Mouse (Mus musculus): ENCODE measurements around the gene Kctd13. TPM values are rescaled to one million over a fixed set of nuclear protein-coding genes. Genes with fewer than 3 reads are reported as not detected.
A peak's percentile ranks its signal among the peaks of the same experiment; 100 is the strongest.

The Kctd13 gene
- total RNA-seq, 4 experiments from 2014 or later, result 1.2 to 4.0 (median 2.7) TPM

DNA sequence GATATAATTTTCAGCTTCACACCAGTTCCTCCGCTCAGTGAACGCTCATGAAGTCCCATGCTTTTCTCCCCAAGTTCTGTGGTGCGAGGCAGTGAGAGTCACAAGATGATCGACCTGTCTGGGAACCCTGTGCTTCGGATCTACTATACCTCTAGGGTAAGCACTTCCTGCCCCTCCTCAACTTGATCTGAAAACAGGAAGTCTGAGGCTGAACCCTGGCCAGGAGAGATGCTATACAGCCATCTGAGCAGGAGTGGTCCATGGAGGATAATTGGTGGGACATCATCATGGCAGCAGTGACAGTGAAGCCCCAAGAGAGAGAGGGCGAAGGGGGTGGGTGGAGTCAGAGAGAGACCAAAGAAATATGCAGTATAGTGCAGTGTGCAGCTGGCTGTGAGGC, 50.2 kb downstream of the Kctd13 start:
- DNase-seq (ENCODE audit: low spot score in 2 of 2), result no peak

DNA sequence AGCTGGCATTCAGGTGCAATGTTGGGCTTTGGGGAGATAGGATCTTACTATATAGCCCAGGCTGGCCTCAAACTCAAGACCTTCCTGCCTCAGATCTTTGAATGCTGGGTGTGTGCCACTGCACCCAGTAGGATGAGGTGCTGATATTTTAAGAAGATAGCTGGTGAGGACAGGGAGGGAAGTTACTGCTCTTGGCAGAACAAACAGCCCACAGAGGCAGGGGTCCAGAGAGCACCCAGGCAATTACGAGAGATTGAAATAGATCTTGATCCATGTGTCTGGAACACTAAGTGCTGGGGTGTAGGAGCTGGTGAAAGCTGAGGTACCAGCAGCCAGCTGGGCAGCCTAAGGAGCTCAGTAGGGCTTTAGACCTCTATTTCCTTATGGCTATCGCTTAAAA, 52.9 kb downstream of the Kctd13 start:
- DNase-seq (ENCODE audit: low spot score in 2 of 2), result peak in 1 of 2 experiments; percentile 29

DNA sequence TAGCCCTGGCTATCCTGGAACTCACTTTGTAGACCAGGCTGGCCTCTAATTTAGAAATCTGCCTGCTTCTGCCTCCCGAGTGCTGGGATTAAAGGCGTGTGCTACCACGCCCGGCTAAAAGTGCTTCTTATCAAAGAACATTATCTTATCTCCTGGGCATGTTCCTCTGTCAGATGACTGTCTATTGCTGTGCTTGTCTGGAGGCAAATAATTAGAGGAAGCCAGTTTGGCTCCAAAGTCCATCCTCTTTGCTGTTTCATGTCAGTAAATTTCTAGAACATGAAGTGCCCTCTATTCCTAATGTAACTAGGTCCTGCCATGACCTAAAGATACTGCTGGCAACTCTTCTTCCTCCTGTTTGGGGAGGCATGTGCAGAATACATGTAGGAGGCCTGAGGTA, 53.4 kb downstream of the Kctd13 start:
- DNase-seq (ENCODE audit: low spot score in 2 of 2), result no peak

DNA sequence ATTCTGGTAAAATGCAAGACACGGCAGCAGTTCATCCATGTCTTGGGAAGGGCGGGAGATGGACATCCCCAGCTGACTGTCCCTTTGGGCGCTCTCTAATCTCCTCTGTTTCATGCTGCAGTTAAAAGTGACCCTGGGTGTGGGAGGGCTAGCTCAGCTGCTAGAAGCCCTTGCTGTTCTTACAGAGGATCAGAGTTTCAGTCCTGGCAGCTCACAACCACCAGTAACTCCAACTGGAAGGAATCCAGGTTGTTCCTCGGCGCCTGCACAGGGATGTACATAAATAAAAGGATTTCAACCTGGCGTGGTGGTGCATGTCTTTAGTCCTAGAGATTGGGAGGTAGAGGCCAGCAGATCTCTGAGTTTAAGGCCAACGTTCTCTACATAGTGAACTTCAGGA, 54.4 kb downstream of the Kctd13 start:
- no peak for DNase-seq (ENCODE audit: low spot score in 2 of 2)

DNA sequence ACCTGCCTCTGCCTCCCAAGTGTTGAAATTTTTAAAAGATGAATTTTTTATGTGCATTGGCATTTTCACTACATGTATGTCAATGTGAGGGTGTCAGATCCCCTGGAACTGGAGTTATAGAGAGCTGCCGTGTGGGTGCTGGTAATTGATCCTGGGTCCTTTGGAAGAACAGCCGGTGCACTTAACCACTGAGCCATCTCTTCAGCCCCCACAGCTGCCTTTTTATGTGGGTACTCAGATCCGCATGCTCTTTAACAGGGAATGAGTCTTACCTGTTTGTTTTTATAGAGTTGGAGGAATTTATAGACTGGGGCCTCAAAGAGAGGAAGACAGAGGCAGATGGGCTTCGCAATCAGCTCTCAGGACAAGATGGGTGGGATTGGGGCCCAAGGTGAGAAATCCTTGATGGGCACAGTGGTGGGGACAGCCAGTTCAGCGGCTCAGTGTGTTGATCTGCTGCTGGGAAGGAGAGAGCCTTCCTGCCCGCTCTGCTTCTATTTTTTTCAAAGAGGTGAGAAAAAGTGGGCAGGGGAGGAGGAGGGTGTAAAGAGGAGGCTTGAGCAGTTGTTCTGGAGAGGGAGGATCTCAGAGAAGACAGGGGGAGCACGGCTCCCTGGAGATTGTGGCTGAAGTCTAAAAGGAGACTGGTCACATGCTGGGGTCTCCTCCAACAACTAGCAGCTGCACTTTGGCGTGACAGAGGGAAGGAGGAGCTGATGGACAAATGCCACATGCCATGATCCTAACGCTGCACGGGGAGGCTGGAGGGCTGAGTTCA, 56.2 kb downstream of the Kctd13 start:
- DNase-seq (ENCODE audit: low spot score in 2 of 2), result no peak

DNA sequence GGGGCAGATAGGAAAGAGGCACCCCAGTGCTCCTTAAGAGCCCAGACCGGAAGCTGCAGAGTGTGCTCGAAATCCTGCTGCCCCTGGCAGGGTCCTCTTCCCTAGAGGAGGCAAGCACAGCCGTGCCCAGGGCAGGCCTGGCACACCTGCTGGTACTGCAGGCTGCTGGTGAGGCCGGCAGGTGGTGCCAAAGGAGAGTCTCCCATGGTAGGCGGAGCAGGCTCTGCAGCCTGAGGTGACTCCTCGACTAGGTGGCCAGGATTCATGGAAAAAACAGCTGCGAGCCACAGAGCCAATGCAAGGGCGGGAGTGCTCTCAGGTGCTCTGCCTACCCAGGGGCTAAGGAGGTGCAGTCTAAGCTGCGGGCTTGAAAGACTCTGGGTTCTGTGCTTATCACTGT, 57.6 kb downstream of the Kctd13 start:
- DNase-seq (ENCODE audit: low spot score in 2 of 2), result peak; percentile 54 to 69

DNA sequence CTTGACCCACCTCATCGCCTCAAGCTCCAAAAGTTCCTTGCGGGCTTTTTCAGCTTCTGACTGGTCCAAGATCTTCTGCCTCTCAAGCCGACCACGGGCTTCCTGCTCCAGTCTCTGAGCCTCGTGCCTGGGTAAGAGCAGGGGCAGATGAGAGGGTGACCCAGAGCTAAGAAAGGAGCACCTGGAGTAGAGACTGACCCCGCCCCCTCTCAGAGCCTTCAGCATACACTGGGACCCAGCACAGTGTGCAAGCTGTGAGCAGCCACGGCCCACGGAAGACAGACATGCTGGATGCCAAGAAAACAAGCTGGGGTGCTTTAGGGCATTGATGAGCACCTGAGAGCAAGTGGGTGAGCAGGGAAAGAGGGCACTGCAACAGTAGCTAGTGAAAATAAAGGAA, 60.1 kb downstream of the Kctd13 start:
- no peak for DNase-seq (ENCODE audit: low spot score in 2 of 2)

Other genes starting within 250 kb of the Kctd13 start
- gene Bola2, start 233.5 kb upstream of the Kctd13 start, total RNA-seq (2022), result 10 to 100 TPM; 31.9 to 44.1 (median 39.4) TPM
- 1 to 10 TPM; 2.3 to 2.8 (median 2.6) TPM for gene Slx1b, start 233.1 kb upstream of the Kctd13 start, total RNA-seq (2022)
- gene Coro1a, start 221.1 kb upstream of the Kctd13 start, total RNA-seq (2022), result 1 to 10 TPM; 1.3 to 5.9 (median 3.1) TPM
- 10 to 100 TPM; 16.2 to 20.6 (median 18.6) TPM for gene Mapk3, start 169.3 kb upstream of the Kctd13 start, total RNA-seq (2022)
- under 1 TPM in 1 of 4 experiments, not detected in 3; 0.88 TPM for gene Gdpd3, start 162.5 kb upstream of the Kctd13 start, total RNA-seq (2022)
- 100 to 1,000 TPM in 1 of 4 experiments, 10 to 100 TPM in 3; 91.2 to 105 (median 95.6) TPM for gene Ypel3, start 151.9 kb upstream of the Kctd13 start, total RNA-seq (2022)
- under 1 TPM; 0.17 to 0.48 (median 0.40) TPM for gene Tbx6, start 147.4 kb upstream of the Kctd13 start, total RNA-seq (2022)
- gene Ppp4c, start 136.4 kb upstream of the Kctd13 start, total RNA-seq (2022), result 10 to 100 TPM; 23.1 to 26.0 (median 24.8) TPM
- gene Fam57b, start 131.2 kb upstream of the Kctd13 start, total RNA-seq (2022), result 10 to 100 TPM; 49.5 to 78.2 (median 66.4) TPM
- gene 4930451I11Rik, start 97.2 kb upstream of the Kctd13 start, total RNA-seq (2022), result not detected
- not detected for gene Doc2a, start 81.5 kb upstream of the Kctd13 start, total RNA-seq (2022)
- 1 to 10 TPM; 4.1 to 9.6 (median 5.1) TPM for gene Hirip3, start 66.9 kb upstream of the Kctd13 start, total RNA-seq (2022)
- 10 to 100 TPM in 3 of 4 experiments, 1 to 10 TPM in 1; 10.0 to 11.1 (median 10.5) TPM for gene Ino80e, start 66.5 kb upstream of the Kctd13 start, total RNA-seq (2022)
- 10 to 100 TPM; 18.6 to 20.9 (median 20.0) TPM for gene Taok2, start 44.2 kb upstream of the Kctd13 start, total RNA-seq (2022)
- gene Tmem219, start 6.0 kb upstream of the Kctd13 start, total RNA-seq (2022), result 10 to 100 TPM in 3 of 4 experiments, 1 to 10 TPM in 1; 9.3 to 13.4 (median 12.0) TPM
- gene Asphd1, start 20.7 kb downstream of the Kctd13 start, total RNA-seq (2022), result not detected
- gene Sez6l2, start 21.7 kb downstream of the Kctd13 start, total RNA-seq (2022), result 1 to 10 TPM in 1 of 4 experiments, under 1 TPM in 3; 0.19 to 1.1 (median 0.51) TPM
- gene Cdipt, start 47.0 kb downstream of the Kctd13 start, total RNA-seq (2022), result 10 to 100 TPM; 27.4 to 34.9 (median 33.3) TPM
- gene Cdiptos, start 47.2 kb downstream of the Kctd13 start, total RNA-seq (2022), result under 1 TPM in 1 of 4 experiments, not detected in 3; 0.24 TPM
- 10 to 100 TPM; 26.7 to 48.3 (median 34.8) TPM for gene Mvp, start 85.7 kb downstream of the Kctd13 start, total RNA-seq (2022)
- under 1 TPM in 1 of 4 experiments, not detected in 3; 0.67 TPM for gene Pagr1b, start 87.6 kb downstream of the Kctd13 start, total RNA-seq (2022)
- 10 to 100 TPM in 1 of 4 experiments, 1 to 10 TPM in 3; 1.3 to 17.6 (median 5.2) TPM for gene Pagr1a, start 88.5 kb downstream of the Kctd13 start, total RNA-seq (2022)
- 10 to 100 TPM in 3 of 4 experiments, 1 to 10 TPM in 1; 4.0 to 20.7 (median 14.7) TPM for gene Gm42742, start 92.2 kb downstream of the Kctd13 start, total RNA-seq (2022)
- gene Prrt2, start 92.3 kb downstream of the Kctd13 start, total RNA-seq (2022), result under 1 TPM in 3 of 4 experiments, not detected in 1; 0.31 to 0.72 (median 0.65) TPM
- gene Maz, start 98.2 kb downstream of the Kctd13 start, total RNA-seq (2022), result 10 to 100 TPM; 67.1 to 73.4 (median 72.5) TPM
- 1 to 10 TPM in 1 of 4 experiments, under 1 TPM in 1, not detected in 2; 0.82 to 1.8 TPM for gene Kif22, start 113.6 kb downstream of the Kctd13 start, total RNA-seq (2022)
- not detected for gene Zg16, start 158.4 kb downstream of the Kctd13 start, total RNA-seq (2022)
- under 1 TPM; 0.12 to 0.74 (median 0.25) TPM for gene AI467606, start 162.5 kb downstream of the Kctd13 start, total RNA-seq (2022)
- under 1 TPM in 3 of 4 experiments, not detected in 1; 0.18 to 0.29 (median 0.27) TPM for gene Qprt, start 193.3 kb downstream of the Kctd13 start, total RNA-seq (2022)
- gene Spn, start 208.9 kb downstream of the Kctd13 start, total RNA-seq (2022), result under 1 TPM in 3 of 4 experiments, not detected in 1; 0.07 to 0.13 (median 0.13) TPM

Data from gastrocnemius, adult 8-10 months (tissue).